Mouse (Mus musculus) heart, embryonic 11.5 days (tissue): ENCODE data around the gene Ppp1r37. TPM values are rescaled to one million over a fixed set of nuclear protein-coding genes. Genes with fewer than 3 reads are reported as not detected.
"Not testable (repeated sequence)": the region's sequence is repeated elsewhere in the genome, so short reads cannot be mapped to it uniquely, and the experiment has no call there.

Source experiments
- ATAC-seq: fragments of 200-750 bp; cut with Nextera tagmentation; replicated peaks from 2 replicates; pipeline ENCODE4 v1.8.0; 2017; ENCODE audit warnings: moderate library complexity; ENCODE audit not compliant: insufficient number of reproducible peaks, low FRiP score, low TSS enrichment
- H3K27ac ChIP-seq: fragments of 300-500 bp; sonication (generic); 2 replicates; pipeline ENCODE4 v1.5.1; 2014; ENCODE audit warnings: mild to moderate bottlenecking, low read depth, low read length
- H3K27me3 ChIP-seq: fragments of 300-500 bp; sonication (generic); 2 replicates; pipeline ENCODE4 v1.6.1; 2014; ENCODE audit warnings: mild to moderate bottlenecking, low read length, mixed read lengths; ENCODE audit not compliant: control insufficient read depth, insufficient read depth
- H3K36me3 ChIP-seq: fragments of 300-500 bp; sonication (generic); 2 replicates; pipeline ENCODE4 v1.6.1; 2014; ENCODE audit warnings: mild to moderate bottlenecking, low read length, moderate library complexity, mixed read lengths; ENCODE audit not compliant: control insufficient read depth, insufficient read depth
- H3K4me1 ChIP-seq: fragments of 300-500 bp; sonication (generic); 2 replicates; pipeline ENCODE4 v1.6.1; 2014; ENCODE audit warnings: low read length; ENCODE audit not compliant: control insufficient read depth, insufficient read depth
- H3K4me2 ChIP-seq: fragments of 300-500 bp; sonication (generic); 2 replicates; pipeline ENCODE4 v1.6.1; 2014; ENCODE audit warnings: mild to moderate bottlenecking, moderate library complexity
- H3K4me3 ChIP-seq: fragments of 300-500 bp; sonication (generic); 2 replicates; pipeline ENCODE4 v1.5.1; 2014; ENCODE audit warnings: low read depth, low read length
- H3K9ac ChIP-seq: fragments of 300-500 bp; sonication (generic); 2 replicates; pipeline ENCODE4 v1.6.1; 2014; ENCODE audit warnings: mild to moderate bottlenecking, low read depth, low read length, moderate library complexity
- H3K9me3 ChIP-seq: fragments of 300-500 bp; sonication (generic); replicated peaks from 2 replicates; pipeline ENCODE4 v1.6.1; 2016; ENCODE audit warnings: low read length; ENCODE audit not compliant: control insufficient read depth
- WGBS: fragments of 180-500 bp; shearing (Covaris S2); extraction: QIAGEN DNeasy Blood & Tissue Kit; methylation state at CpG from one replicate; pipeline ENCODE4 v1.1.7; 2014; ENCODE audit not compliant: insufficient replicate concordance; 5-methylcytosine and 5-hydroxymethylcytosine counted together
- polyA plus RNA-seq: library from polyadenylated mRNA; unstranded; fragments of >200 nt; fragmentation: Nextera tagmentation; extraction: Ambion mirVana; gene quantifications from 2 replicates; pipeline ENCODE4 v1.2.1, GENCODE M21; 2014

Ppp1r37 gene
- polyA plus RNA-seq, 1 experiment from 2014 or later, result 5.2 TPM

DNA sequence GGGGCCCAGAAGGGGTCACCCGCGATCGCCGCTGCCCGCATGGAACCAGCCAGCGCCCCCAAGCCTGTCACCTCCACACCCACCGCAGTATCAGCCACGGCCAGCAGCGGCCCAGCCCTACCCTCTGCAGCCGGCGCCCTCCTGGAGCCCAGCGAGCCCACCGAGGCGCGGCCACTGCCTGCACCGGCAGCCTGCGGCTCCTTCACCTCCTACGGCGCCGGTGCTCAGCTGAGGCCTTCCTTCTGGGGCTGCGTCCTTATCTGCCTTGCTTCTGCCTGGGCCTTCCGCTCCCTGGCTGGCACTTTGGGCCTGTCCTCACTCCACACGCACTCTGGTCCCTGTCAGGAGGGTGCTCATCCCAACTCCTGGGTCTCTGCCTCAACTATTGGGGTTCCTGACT lies 42.8 kb downstream of the Ppp1r37 start:
- H3K27ac ChIP-seq, result no peak overlapping the region
- 5% methylated on average over 22 of the region's 23 CpGs for WGBS
- no peak for ATAC-seq

GRCm38 (mm10) chr7:19517652-19518365 lies 45.1 kb downstream of the Ppp1r37 start, which contains the start of gene Nkpd1:
Nkpd1 (plus strand) TSS chr7:19517838.
- no peaks in the 10 kb centered on the region for H3K9me3 ChIP-seq
- H3K4me2 ChIP-seq, result peak within 1 kb of the TSS; percentile 51
- H3K4me3 ChIP-seq, result no peak within 1 kb of the TSS
- no peak for ATAC-seq
- peaks cover 13% of the 10 kb centered on the region for H3K4me1 ChIP-seq
- H3K27ac ChIP-seq, result no peak within 1 kb of the TSS
- 7% methylated on average over 22 of the region's 29 CpGs for WGBS
- H3K9ac ChIP-seq, result peak within 1 kb of the TSS; percentile 50; the same call in 1 of the 2 replicates
- H3K36me3 ChIP-seq, result no peaks in the 10 kb centered on the region
- peaks cover 66% of the 10 kb centered on the region for H3K27me3 ChIP-seq

More for the DNA sequence above, 42.8 kb downstream of the Ppp1r37 start:
- H3K9me3 ChIP-seq, result no peaks in the 10 kb centered on the region
- H3K4me1 ChIP-seq, result peaks cover 26% of the 10 kb centered on the region
- no peaks in the 10 kb centered on the region for H3K36me3 ChIP-seq
- peak overlapping the region; percentile 61; the same call in 1 of the 2 replicates for H3K9ac ChIP-seq
- H3K4me3 ChIP-seq, result peak overlapping the region; percentile 37
- peak overlapping the region; percentile 72 for H3K4me2 ChIP-seq
- peaks cover 89% of the 10 kb centered on the region for H3K27me3 ChIP-seq

GRCm38 (mm10) chr7:19512353-19512752 lies 50.5 kb downstream of the Ppp1r37 start:
- H3K36me3 ChIP-seq, result 0 out of 2 replicates have a peak, but pooled peaks cover 3% of the 10 kb centered on the region
- no peak overlapping the region for H3K4me3 ChIP-seq
- 69% methylated on average over 6 of the region's 6 CpGs for WGBS
- H3K27me3 ChIP-seq, result peaks cover 14% of the 10 kb centered on the region
- H3K4me2 ChIP-seq, result no peak overlapping the region
- no peak overlapping the region for H3K27ac ChIP-seq
- no peak for ATAC-seq
- no peaks in the 10 kb centered on the region for H3K9me3 ChIP-seq
- H3K4me1 ChIP-seq, result peaks cover 7% of the 10 kb centered on the region; the same call in 1 of the 2 replicates
- H3K9ac ChIP-seq, result no peak overlapping the region

DNA sequence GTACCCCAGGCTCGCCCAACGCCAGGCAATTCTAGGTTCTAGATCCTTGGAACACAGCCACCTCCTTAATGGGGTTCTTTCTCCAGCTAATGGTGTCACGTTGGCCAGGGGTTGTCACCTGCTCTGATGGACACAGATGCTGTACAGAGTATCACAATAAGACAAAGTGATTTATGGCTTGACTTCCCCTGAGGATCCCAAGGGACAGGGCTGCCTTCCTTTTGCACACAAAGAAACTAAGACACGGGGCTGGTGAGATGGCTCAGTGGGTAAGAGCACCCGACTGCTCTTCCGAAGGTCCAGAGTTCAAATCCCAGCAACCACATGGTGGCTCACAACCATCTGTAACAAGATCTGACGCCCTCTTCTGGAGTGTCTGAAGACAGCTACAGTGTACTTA lies 50.9 kb downstream of the Ppp1r37 start:
- not testable (repeated sequence) for ATAC-seq, H3K27me3 ChIP-seq, H3K27ac ChIP-seq, H3K4me3 ChIP-seq, H3K9me3 ChIP-seq, H3K36me3 ChIP-seq, H3K4me1 ChIP-seq, H3K9ac ChIP-seq, H3K4me2 ChIP-seq
- WGBS, result 83% methylated on average over 6 of the region's 7 CpGs

DNA sequence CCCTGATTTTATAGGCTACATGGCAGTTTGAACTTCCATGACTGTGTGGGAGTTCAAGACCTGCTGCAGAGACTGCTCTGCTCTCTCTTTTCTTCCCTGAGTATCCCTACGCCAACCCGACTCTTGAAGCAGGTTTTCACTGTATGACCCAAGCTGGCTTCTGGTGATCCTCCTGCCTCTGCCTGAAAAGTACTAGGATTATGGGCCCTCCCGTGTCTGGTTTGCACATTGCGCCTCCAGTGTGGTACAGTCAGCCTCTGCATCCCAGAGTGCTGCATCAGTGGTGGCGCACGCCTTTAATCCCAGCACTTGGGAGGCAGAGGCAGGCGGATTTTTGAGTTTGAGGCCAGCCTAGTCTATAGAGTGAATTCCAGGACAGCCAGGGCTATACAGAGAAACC lies 53.1 kb downstream of the Ppp1r37 start:
- peaks cover 7% of the 10 kb centered on the region; the same call in 1 of the 2 replicates for H3K4me1 ChIP-seq
- H3K27me3 ChIP-seq, result no peaks in the 10 kb centered on the region
- H3K9me3 ChIP-seq, result no peaks in the 10 kb centered on the region
- WGBS, result 92% methylated on average over 7 of the region's 7 CpGs
- H3K4me3 ChIP-seq, result peak overlapping the region; percentile 83; the same call in 1 of the 2 replicates
- ATAC-seq, result no peak
- H3K36me3 ChIP-seq, result 0 out of 2 replicates have a peak, but pooled peaks cover 3% of the 10 kb centered on the region
- no peak overlapping the region; the same call in 1 of the 2 replicates for H3K9ac ChIP-seq
- H3K4me2 ChIP-seq, result peak overlapping the region; percentile 99
- H3K27ac ChIP-seq, result peak overlapping the region; percentile 89

- Histone ChIP-seq H3K4me2 (peak overlapping the region; percentile 99), H3K9ac (peak overlapping the region; percentile 94), H3K9me3 (no peaks in the 10 kb centered on the region), H3K36me3 (0 out of 2 replicates have a peak, but pooled peaks cover 3% of the 10 kb centered on the region), H3K4me3 (peak overlapping the region; percentile 83), H3K4me1 (peaks cover 7% of the 10 kb centered on the region; the same call in 1 of the 2 replicates), H3K27ac (peak overlapping the region; percentile 89), H3K27me3 (no peaks in the 10 kb centered on the region)
- 5% methylated on average over 15 of the region's 15 CpGs for WGBS
- ATAC-seq, result no peak
These were observed 53.8 kb downstream of the Ppp1r37 start for GRCm38 (mm10) chr7:19508924-19509568.

- Histone ChIP-seq H3K4me2 (peak within 1 kb of the TSS; percentile 99), H3K9me3 (no peaks in the 10 kb centered on the region), H3K4me1 (peaks cover 7% of the 10 kb centered on the region; the same call in 1 of the 2 replicates), H3K27me3 (no peaks in the 10 kb centered on the region), H3K27ac (peak within 1 kb of the TSS; percentile 89), H3K36me3 (0 out of 2 replicates have a peak, but pooled peaks cover 3% of the 10 kb centered on the region), H3K4me3 (peak within 1 kb of the TSS; percentile 83), H3K9ac (peak within 1 kb of the TSS; percentile 94)
- under 1% methylated on average over 56 of the region's 56 CpGs for WGBS
- peak; percentile 87 for ATAC-seq
These were observed 54.5 kb downstream of the Ppp1r37 start, which contains the start of the genes Bloc1s3 and Trappc6a for GRCm38 (mm10) chr7:19508150-19508923. Bloc1s3 (minus strand) TSS chr7:19508367. Trappc6a (plus strand) TSS chr7:19508395.

DNA sequence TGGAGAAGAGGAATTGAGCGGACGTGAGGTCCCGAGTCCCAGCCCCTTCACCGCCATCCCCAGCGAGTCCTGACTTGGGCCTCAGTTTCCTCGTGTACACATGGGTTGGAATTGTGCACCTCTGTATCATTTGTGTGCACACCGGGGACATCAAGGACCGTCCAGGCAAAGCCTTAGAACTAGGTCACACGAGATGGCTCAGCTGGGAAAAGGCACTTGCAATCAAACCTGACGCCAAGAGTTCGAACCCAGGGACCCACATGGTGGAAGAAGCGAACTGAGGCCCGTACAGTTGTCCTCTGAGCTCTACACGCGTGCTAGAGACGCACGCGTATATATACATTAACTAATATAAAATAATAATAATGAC lies 55.3 kb downstream of the Ppp1r37 start:
- peak overlapping the region; percentile 83 for H3K4me3 ChIP-seq
- H3K9ac ChIP-seq, result peak overlapping the region; percentile 94
- H3K9me3 ChIP-seq, result no peaks in the 10 kb centered on the region
- 0 out of 2 replicates have a peak, but pooled peaks cover 3% of the 10 kb centered on the region for H3K36me3 ChIP-seq
- peak overlapping the region; percentile 99 for H3K4me2 ChIP-seq
- H3K27me3 ChIP-seq, result no peaks in the 10 kb centered on the region
- ATAC-seq, result no peak
- H3K27ac ChIP-seq, result peak overlapping the region; percentile 6; the same call in 1 of the 2 replicates
- H3K4me1 ChIP-seq, result peaks cover 7% of the 10 kb centered on the region; the same call in 1 of the 2 replicates
- 4% methylated on average over 18 of the region's 18 CpGs for WGBS
